Mouse (Mus musculus) lung, postnatal 0 days (tissue): Measurements from ENCODE around the gene Gm43720. TPM values are rescaled to one million over a fixed set of nuclear protein-coding genes. Genes with fewer than 3 reads are reported as not detected.

Source experiments
- ATAC-seq: fragments of 200-750 bp; cut with Nextera tagmentation; 2 replicates; pipeline ENCODE4 v1.8.0; 2017; ENCODE audit warnings: moderate library complexity
- DNase-seq: peaks from one replicate; pipeline ENCODE4 v3.0.0-alpha.2; 2016; ENCODE audit warnings: low spot score
- H3K27ac ChIP-seq: fragments of 300-500 bp; sonication (generic); 2 replicates; pipeline ENCODE4 v1.5.1; 2014; ENCODE audit warnings: antibody characterized with exemption, mild to moderate bottlenecking, low read length, mixed read lengths
- H3K27me3 ChIP-seq: fragments of 300-500 bp; sonication (generic); replicated peaks from 2 replicates; pipeline ENCODE4 v1.6.1; 2014; ENCODE audit warnings: low read length, mixed read lengths; ENCODE audit not compliant: insufficient read depth
- H3K36me3 ChIP-seq: fragments of 300-500 bp; sonication (generic); 2 replicates; pipeline ENCODE4 v1.6.1; 2014; ENCODE audit warnings: low read length, mixed read lengths; ENCODE audit not compliant: insufficient read depth
- H3K4me1 ChIP-seq: fragments of 300-500 bp; sonication (generic); 2 replicates; pipeline ENCODE4 v1.6.1; 2014; ENCODE audit warnings: antibody characterized with exemption, low read depth, low read length, mixed read lengths; ENCODE audit not compliant: insufficient read depth
- H3K4me2 ChIP-seq: fragments of 300-500 bp; sonication (generic); replicated peaks from 2 replicates; pipeline ENCODE4 v1.6.1; 2014; ENCODE audit warnings: low read depth, mild to moderate bottlenecking, low read length, moderate library complexity, mixed read lengths
- H3K4me3 ChIP-seq: fragments of 300-500 bp; sonication (generic); 2 replicates; pipeline ENCODE4 v1.5.1; 2014; ENCODE audit warnings: low read depth, low read length
- H3K9ac ChIP-seq: fragments of 300-500 bp; sonication (generic); replicated peaks from 2 replicates; pipeline ENCODE4 v1.6.1; 2014; ENCODE audit warnings: low read depth, mild to moderate bottlenecking
- H3K9me3 ChIP-seq: fragments of 300-500 bp; sonication (generic); 2 replicates; pipeline ENCODE4 v1.6.1; 2016; ENCODE audit warnings: low read length, mixed read lengths
- CTCF ChIP-seq: IDR thresholded peaks from 2 replicates; pipeline ENCODE4 v1.5.1; 2016; ENCODE audit warnings: antibody characterized with exemption, mild to moderate bottlenecking
- EP300 ChIP-seq: IDR thresholded peaks from 2 replicates; pipeline ENCODE4 v1.6.1; 2016; ENCODE audit warnings: antibody characterized with exemption, mild to moderate bottlenecking, control low read depth
- WGBS: fragments of 180-500 bp; shearing (Covaris S2); extraction: QIAGEN DNeasy Blood & Tissue Kit; methylation state at CpG from one replicate; pipeline ENCODE4 v1.1.7; 2014; 5-methylcytosine and 5-hydroxymethylcytosine counted together
- polyA plus RNA-seq: library from polyadenylated mRNA; unstranded; fragments of >200 nt; fragmentation: Nextera tagmentation; extraction: Ambion mirVana; gene quantifications from 2 replicates; pipeline ENCODE4 v1.2.1, GENCODE M21; 2015

Gene Gm43720
- polyA plus RNA-seq, result 0.02 and 0.11 TPM in 2 replicates

- no peak within 1 kb of the TSS for H3K9ac ChIP-seq
- peak within 1 kb of the TSS; percentile 34 for H3K4me3 ChIP-seq
- no peaks in the 10 kb centered on the region for H3K4me1 ChIP-seq
- WGBS, result under 1% methylated on average over 56 of the region's 56 CpGs
- H3K36me3 ChIP-seq, result no peaks in the 10 kb centered on the region
- H3K27ac ChIP-seq, result no peak within 1 kb of the TSS
- peak; percentile 99 for ATAC-seq
- H3K9me3 ChIP-seq, result no peaks in the 10 kb centered on the region
- peak; percentile 96 for DNase-seq
- no peaks in the 10 kb centered on the region for H3K27me3 ChIP-seq
- no peak for TF ChIP-seq EP300
- TF ChIP-seq CTCF, result no peak
- H3K4me2 ChIP-seq, result peak within 1 kb of the TSS; percentile 72
Measured at GRCm38 (mm10) chr5:138279585-138280424, at the start of gene Gm43720, which contains the start of the genes Gpc2 and Stag3. TSS of gene Gm43720 (minus strand) at chr5:138279958. TSS of gene Gpc2 (minus strand) at chr5:138280005. TSS of gene Stag3 (plus strand) at chr5:138280240.

GRCm38 (mm10) chr5:138312795-138313194, 33.0 kb upstream of the Gm43720 start:
- H3K9ac ChIP-seq, result no peak overlapping the region
- no peak for TF ChIP-seq EP300
- no peak for TF ChIP-seq CTCF
- no peak overlapping the region for H3K4me2 ChIP-seq
- 83% methylated on average over 3 of the region's 3 CpGs for WGBS
- DNase-seq (no peak), ATAC-seq (no peak)
- no peak overlapping the region for H3K27ac ChIP-seq
- no peaks in the 10 kb centered on the region for H3K27me3 ChIP-seq
- no peaks in the 10 kb centered on the region for H3K36me3 ChIP-seq
- no peaks in the 10 kb centered on the region for H3K9me3 ChIP-seq
- H3K4me1 ChIP-seq, result no peaks in the 10 kb centered on the region
- no peak overlapping the region for H3K4me3 ChIP-seq

GRCm38 (mm10) chr5:138299613-138300012, 19.9 kb upstream of the Gm43720 start:
- TF ChIP-seq CTCF, result no peak
- TF ChIP-seq EP300, result no peak
- DNase-seq (no peak), ATAC-seq (no peak)
- no peaks in the 10 kb centered on the region for H3K36me3 ChIP-seq
- H3K9me3 ChIP-seq, result no peaks in the 10 kb centered on the region
- H3K27ac ChIP-seq, result no peak overlapping the region
- no peak overlapping the region for H3K9ac ChIP-seq
- H3K4me1 ChIP-seq, result no peaks in the 10 kb centered on the region
- no peak overlapping the region for H3K4me2 ChIP-seq
- no peaks in the 10 kb centered on the region for H3K27me3 ChIP-seq
- H3K4me3 ChIP-seq, result no peak overlapping the region
- 66% methylated on average over 2 of the region's 2 CpGs for WGBS

GRCm38 (mm10) chr5:138294158-138294557, 14.4 kb upstream of the Gm43720 start:
- TF ChIP-seq CTCF (no peak), EP300 (no peak)
- DNase-seq (no peak), ATAC-seq (no peak)
- H3K27me3 ChIP-seq, result no peaks in the 10 kb centered on the region
- H3K4me1 ChIP-seq, result no peaks in the 10 kb centered on the region
- no peak overlapping the region for H3K27ac ChIP-seq
- no peaks in the 10 kb centered on the region for H3K9me3 ChIP-seq
- H3K4me2 ChIP-seq, result no peak overlapping the region
- H3K36me3 ChIP-seq, result no peaks in the 10 kb centered on the region
- no peak overlapping the region for H3K4me3 ChIP-seq
- H3K9ac ChIP-seq, result no peak overlapping the region

- no peak overlapping the region for H3K9ac ChIP-seq
- no peaks in the 10 kb centered on the region for H3K9me3 ChIP-seq
- no peak for DNase-seq
- no peak for TF ChIP-seq EP300
- TF ChIP-seq CTCF, result no peak
- no peaks in the 10 kb centered on the region for H3K4me1 ChIP-seq
- 59% methylated on average over 1 of the region's 1 CpGs for WGBS
- H3K27ac ChIP-seq, result no peak overlapping the region
- H3K36me3 ChIP-seq, result no peaks in the 10 kb centered on the region
- ATAC-seq, result no peak
- no peak overlapping the region for H3K4me3 ChIP-seq
- H3K4me2 ChIP-seq, result no peak overlapping the region
- no peaks in the 10 kb centered on the region for H3K27me3 ChIP-seq
Measured at GRCm38 (mm10) chr5:138291638-138292037, 11.9 kb upstream of the Gm43720 start.

GRCm38 (mm10) chr5:138287861-138288260, 8.1 kb upstream of the Gm43720 start:
- Histone ChIP-seq H3K4me3 (no peak overlapping the region), H3K27ac (no peak overlapping the region), H3K4me1 (no peaks in the 10 kb centered on the region), H3K4me2 (no peak overlapping the region), H3K9ac (no peak overlapping the region), H3K36me3 (no peaks in the 10 kb centered on the region), H3K27me3 (no peaks in the 10 kb centered on the region), H3K9me3 (no peaks in the 10 kb centered on the region)
- 56% methylated on average over 3 of the region's 3 CpGs for WGBS
- TF ChIP-seq CTCF (peak; percentile 40), EP300 (no peak)
- ATAC-seq (no peak), DNase-seq (no peak)
